Mouse (Mus musculus) cerebellum, adult 2 months (tissue): Measurements from ENCODE around the gene Kcne1l.

Experiments used
- CTCF ChIP-seq: fragments of 200-500 bp; IDR thresholded peaks from 2 replicates; pipeline ENCODE4 v1.5.1; 2011; ENCODE audit warnings: low read depth, mild to moderate bottlenecking, control low read depth, low read length, moderate library complexity, borderline replicate concordance; ENCODE audit not compliant: insufficient read depth
- POLR2A ChIP-seq: fragments of 200-500 bp; IDR thresholded peaks from 2 replicates; pipeline ENCODE4 v1.6.1; 2011; ENCODE audit warnings: low read length, control low read depth, borderline replicate concordance; ENCODE audit not compliant: insufficient read depth

GRCm38 (mm10) chrX:142305010-142305868 lies 855 bp downstream of the Kcne1l start:
- TF ChIP-seq CTCF (no peak), POLR2A (no peak)
